ENCODE assay signal across 8 mouse cellular contexts in the genomic region with DNA sequence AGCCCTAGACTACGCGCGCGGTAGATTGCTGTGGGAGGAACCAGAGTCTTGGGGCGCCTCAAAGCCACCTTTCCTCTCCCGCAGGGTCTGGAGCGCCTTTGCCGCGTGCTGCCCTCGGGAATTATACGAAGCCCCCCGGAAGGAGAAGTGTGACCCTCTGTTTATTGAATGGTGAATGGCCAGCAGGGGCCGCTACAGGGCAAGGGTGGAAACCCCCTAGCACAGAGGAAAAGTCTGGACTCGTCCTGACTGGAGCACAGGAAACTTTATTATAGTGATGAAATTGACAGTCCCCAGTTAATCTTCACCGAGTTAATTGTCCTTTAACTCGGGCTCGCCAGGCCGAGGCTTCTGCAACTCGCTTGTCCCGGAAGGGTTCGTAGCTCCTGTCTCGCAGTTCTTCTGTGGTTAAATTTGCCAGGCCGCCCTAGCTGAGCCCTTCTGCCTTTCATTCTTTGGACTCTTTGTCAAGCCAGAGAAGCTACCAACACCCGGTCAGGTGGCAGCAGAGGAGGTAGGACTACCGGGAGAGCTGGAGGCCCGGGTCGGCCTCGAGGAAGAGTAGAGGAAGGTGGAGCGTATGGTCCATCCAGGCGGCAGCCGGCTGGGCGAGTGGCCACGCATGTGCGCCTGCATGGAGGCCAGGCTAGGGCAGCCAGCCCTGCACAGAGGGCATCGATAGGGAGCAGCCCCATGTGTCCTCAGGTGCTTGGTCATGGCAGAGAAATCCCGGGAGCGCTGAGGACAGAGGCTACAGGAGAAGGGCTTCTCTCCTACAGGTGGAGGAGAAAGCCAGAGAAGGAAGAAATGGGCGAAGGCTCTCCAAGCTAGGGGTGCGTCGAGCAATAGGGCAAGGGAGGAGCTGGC. TPM values are rescaled to one million over a fixed set of nuclear protein-coding genes. Genes with fewer than 3 reads are reported as not detected.
A peak's percentile ranks its signal among the peaks of the same experiment; 100 is the strongest.
DNase-seq lines count a peak whose midpoint lies in the region; ATAC-seq and TF ChIP-seq lines count a peak whose summit lies in the region.

No protein-coding gene starts in this region.

- WGBS in lung, embryonic 16.5 days, result 22% methylated on average over 40 of the region's 40 CpGs

- H3K9me3 ChIP-seq in lung, embryonic 16.5 days (ENCODE audit: control insufficient read depth, low read length), result no peaks in the 10 kb centered on the region

- H3K9ac ChIP-seq in lung, embryonic 16.5 days (ENCODE audit: low read length), result peak overlapping the region; percentile 99

- H3K4me1 ChIP-seq in lung, embryonic 16.5 days (replicated peaks; ENCODE audit: control insufficient read depth, insufficient read depth, low read length), result peaks cover 20% of the 10 kb centered on the region

- ATAC-seq in lung, embryonic 16.5 days (ENCODE audit: low read depth), result peak; percentile 66

- H3K27me3 ChIP-seq in lung, embryonic 16.5 days (ENCODE audit: control insufficient read depth, insufficient read depth, low read depth, low read length), result no peaks in the 10 kb centered on the region

- peak; percentile 94 for TF ChIP-seq CTCF in layer of hippocampus, adult 2 months (conservative IDR thresholded peaks at IDR 0.05)

- H3K36me3 ChIP-seq in lung, embryonic 16.5 days (ENCODE audit: control insufficient read depth, insufficient read depth, low read length), result peaks cover 11% of the 10 kb centered on the region

- H3K4me2 ChIP-seq in lung, embryonic 16.5 days (ENCODE audit: low read depth, low read length), result peak overlapping the region; percentile 81

- peak overlapping the region; percentile 90 for H3K4me3 ChIP-seq in layer of hippocampus, adult 2 months
- H3K4me3 ChIP-seq in lung, embryonic 16.5 days (ENCODE audit: low read length), result peak overlapping the region; percentile 94

- DNase-seq in MN1 (ENCODE audit: low spot score), result peak; percentile 83
- peak; percentile 88 for DNase-seq in cerebellum, adult 9-10 months
- peak; percentile 85 for DNase-seq in forelimb bud, embryonic 11.5 days (ENCODE audit: low read depth, low spot score)
- peak; percentile 91 for DNase-seq in heart, postnatal 4 days
- peak; percentile 71 to 84 for DNase-seq in layer of hippocampus, adult 2 months (ENCODE audit: low spot score in 2 of 2)
- DNase-seq in ovary, postnatal 10 days (ENCODE audit: low spot score), result peak; percentile 69
- DNase-seq in thymus, postnatal 10 days (ENCODE audit: low spot score in 2 of 2), result peak; percentile 76 to 88

- H3K27ac ChIP-seq in layer of hippocampus, adult 2 months, result peak overlapping the region; percentile 96
- H3K27ac ChIP-seq in lung, embryonic 16.5 days (ENCODE audit: low read length), result peak overlapping the region; percentile 96

RNA-seq across cellular contexts. Expression of a gene that starts 1.1 kb away (rescaled TPM):
- 10 to 100 TPM; 29.5 to 35.8 TPM for total RNA-seq in heart, postnatal 4 days (2021)
- 10 to 100 TPM; 49.8 to 57.5 TPM for total RNA-seq in layer of hippocampus, adult 2 months (2021)
- polyA plus RNA-seq in lung, embryonic 16.5 days (2015; fragmentation: Nextera tagmentation; extraction: Ambion mirVana), result 8.7 and 10.0 TPM in 2 replicates

RNA-seq across cellular contexts. Expression of a gene that starts 9.0 kb away (rescaled TPM):
- not detected for total RNA-seq in heart, postnatal 4 days (2021)
- total RNA-seq in layer of hippocampus, adult 2 months (2021), result not detected
- polyA plus RNA-seq in lung, embryonic 16.5 days (2015; fragmentation: Nextera tagmentation; extraction: Ambion mirVana), result 4.5 and 4.6 TPM in 2 replicates

RNA-seq across cellular contexts. Expression of a gene that starts 23.0 kb away (rescaled TPM):
- under 1 TPM; 0.62 to 0.86 TPM for total RNA-seq in heart, postnatal 4 days (2021)
- total RNA-seq in layer of hippocampus, adult 2 months (2021), result under 1 TPM in 1 of 2 experiments, not detected in 1; 0.69 TPM
- 1.8 and 1.9 TPM in 2 replicates for polyA plus RNA-seq in lung, embryonic 16.5 days (2015; fragmentation: Nextera tagmentation; extraction: Ambion mirVana)

RNA-seq across cellular contexts. Expression of a gene that starts 24.4 kb away (rescaled TPM):
- 1 to 10 TPM; 1.1 to 1.2 TPM for total RNA-seq in heart, postnatal 4 days (2021)
- total RNA-seq in layer of hippocampus, adult 2 months (2021), result 1 to 10 TPM; 6.4 to 6.5 TPM
- 4.2 and 6.4 TPM in 2 replicates for polyA plus RNA-seq in lung, embryonic 16.5 days (2015; fragmentation: Nextera tagmentation; extraction: Ambion mirVana)

RNA-seq across cellular contexts. Expression of a gene that starts 26.2 kb away (rescaled TPM):
- total RNA-seq in heart, postnatal 4 days (2021), result 10 to 100 TPM; 80.0 to 83.8 TPM
- total RNA-seq in layer of hippocampus, adult 2 months (2021), result 10 to 100 TPM; 79.9 to 92.3 TPM
- 144 and 146 TPM in 2 replicates for polyA plus RNA-seq in lung, embryonic 16.5 days (2015; fragmentation: Nextera tagmentation; extraction: Ambion mirVana)

Comparison
In these comparisons a context has a peak if more than half of its experiments do, and no peak if none do; other contexts are left out.
1. Peak in every context shown above with its lines: DNase-seq, ATAC-seq, H3K4me3 ChIP-seq and H3K27ac ChIP-seq.